Mouse (Mus musculus) left cerebral cortex, postnatal 36 days (tissue): ENCODE data around the gene Dhx57. TPM values are rescaled to one million over a fixed set of nuclear protein-coding genes. Genes with fewer than 3 reads are reported as not detected.
"Not testable (repeated sequence)": the region's sequence is repeated elsewhere in the genome, so short reads cannot be mapped to it uniquely, and the experiment has no call there.

Experiments
- DNase-seq, 2 experiments: peaks; one replicate each; pipeline ENCODE4 v3.0.0; 2021 to 2022; ENCODE audit warnings: low spot score in 2 of 2, mixed read lengths in 1 of 2
- intact Hi-C: fragments of 180-260 bp; cut with DNase I; formaldehyde crosslinking; loops from one replicate; pipeline ENCODE4 v1.15.1; 2025
- total RNA-seq, 2 experiments: library from RNA; stranded (reverse); gene quantifications; 2 replicates each; pipeline ENCODE4 v1.2.3; 2021

Gene Dhx57
- total RNA-seq, 2 experiments from 2014 or later: 35.8 to 46.1 TPM

- intact Hi-C loops: no loop called here
- no peak for DNase-seq
Observed at GRCm38 (mm10) chr17:80268151-80268550, 22.1 kb downstream of the Dhx57 start.

GRCm38 (mm10) chr17:80267065-80267464 is 23.2 kb downstream of the Dhx57 start:
- intact Hi-C loops: no loop called here
- DNase-seq: no peak

GRCm38 (mm10) chr17:80255208-80255607 is 35.1 kb downstream of the Dhx57 start:
- intact Hi-C loops: no loop called here
- no peak for DNase-seq

GRCm38 (mm10) chr17:80254421-80254820 is 35.9 kb downstream of the Dhx57 start:
- intact Hi-C loops: no loop called here
- DNase-seq: no peak

GRCm38 (mm10) chr17:80252757-80253525 is 37.3 kb downstream of the Dhx57 start:
- intact Hi-C loops: no loop called here
- DNase-seq: no peak

GRCm38 (mm10) chr17:80243116-80243515 is 47.2 kb downstream of the Dhx57 start:
- DNase-seq: no peak

GRCm38 (mm10) chr17:80241594-80241993 is 48.7 kb downstream of the Dhx57 start:
- no peak for DNase-seq
- intact Hi-C loops: no loop called here

More at GRCm38 (mm10) chr17:80243116-80243515, 47.2 kb downstream of the Dhx57 start:
- intact Hi-C loops: no loop called here

- no peak for DNase-seq
- intact Hi-C loops: no loop called here
Observed at GRCm38 (mm10) chr17:80237475-80237874, 52.8 kb downstream of the Dhx57 start.

GRCm38 (mm10) chr17:80236805-80237204 is 53.5 kb downstream of the Dhx57 start:
- DNase-seq: no peak
- intact Hi-C loops: no loop called here

GRCm38 (mm10) chr17:80235477-80235876 is 54.8 kb downstream of the Dhx57 start:
- DNase-seq: peak in 1 of 2 experiments; percentile 27
- intact Hi-C loops: loop anchor here (1.0 kb wide), 1 partner anchor 28 kb away; the partner anchor contains the start of genes Srsf7 and Ttc39d

GRCm38 (mm10) chr17:80234376-80234775 is 55.9 kb downstream of the Dhx57 start:
- DNase-seq: no peak
- intact Hi-C loops: no loop called here

- intact Hi-C loops: no loop called here
- no peak for DNase-seq
Observed at GRCm38 (mm10) chr17:80233844-80234243, 56.4 kb downstream of the Dhx57 start.

- no peak for DNase-seq
- intact Hi-C loops: no loop called here
Observed at GRCm38 (mm10) chr17:80229396-80229795, 60.9 kb downstream of the Dhx57 start.

GRCm38 (mm10) chr17:80225142-80225541 is 65.1 kb downstream of the Dhx57 start:
- intact Hi-C loops: loop anchor here (2.0 kb wide), 1 partner anchor 18 kb away; the partner anchor contains the start of genes Srsf7 and Ttc39d
- not testable (repeated sequence) for DNase-seq

GRCm38 (mm10) chr17:80224326-80225116 is 65.8 kb downstream of the Dhx57 start, which contains the start of gene Gemin6:
Gene Gemin6 (plus strand): TSS chr17:80224441.
- intact Hi-C loops: loop anchor here (2.0 kb wide), 1 partner anchor 18 kb away; the partner anchor contains the start of genes Srsf7 and Ttc39d

GRCm38 (mm10) chr17:80223829-80224228 is 66.4 kb downstream of the Dhx57 start:
- intact Hi-C loops: loop anchor here (2.0 kb wide), 1 partner anchor 17 kb away; the partner anchor contains the start of genes Srsf7 and Ttc39d
- DNase-seq: no peak

More at GRCm38 (mm10) chr17:80224326-80225116, 65.8 kb downstream of the Dhx57 start, which contains the start of gene Gemin6:
- peak; percentile 89 to 90 for DNase-seq

GRCm38 (mm10) chr17:80221890-80222628 is 68.2 kb downstream of the Dhx57 start:
- DNase-seq: no peak
- intact Hi-C loops: no loop called here

- intact Hi-C loops: no loop called here
- DNase-seq: no peak
Observed at GRCm38 (mm10) chr17:80221202-80221601, 69.1 kb downstream of the Dhx57 start.

- intact Hi-C loops: no loop called here
Observed at GRCm38 (mm10) chr17:80220131-80220530, 70.1 kb downstream of the Dhx57 start.

More at GRCm38 (mm10) chr17:80220131-80220530, 70.1 kb downstream of the Dhx57 start:
- no peak for DNase-seq
